In genomic region chr14:60777485-60777919, GRCm38 (mm10) we compare ENCODE assay signal across 14 mouse cellular contexts. TPM values are rescaled to one million over a fixed set of nuclear protein-coding genes. Genes with fewer than 3 reads are reported as not detected.
DNase-seq lines count a peak whose midpoint lies in the region; ATAC-seq and TF ChIP-seq lines count a peak whose summit lies in the region.
"Had no signal": no experiment of that assay in that cellular context is flagged by ENCODE, and none has a peak within 500 bp of the region (broad histone marks: within the 10 kb centered on the region; RNA-seq: fewer than 3 reads in every experiment).

No protein-coding gene starts in this region.

- intact Hi-C loops in heart, postnatal 10 days (cut with DNase I) = no loop called here

- in situ Hi-C loops in CH12.LX (cut with MboI; ENCODE audit: low pct_ligation_motif_present, low pct_unique_long_range_greater_than_20kb, low sequenced_read_pairs) = loop anchor here (10.0 kb wide), 1 partner anchor 253 kb away; no protein-coding TSS in a partner anchor

- H3K4me1 ChIP-seq in CH12.LX (ENCODE audit: control insufficient read depth in 1 of 2, insufficient read depth in 2 of 2) = peaks cover 15 to 37% of the 10 kb centered on the region in 2 experiments
- H3K4me1 ChIP-seq in liver, embryonic 14.5 days (replicated peaks; ENCODE audit: control insufficient read depth in 2 of 2, insufficient read depth in 2 of 2, low read length in 1 of 2) = peaks cover 0 to 5% of the 10 kb centered on the region in 2 experiments; a peak in 1 of 4 replicates

- H3K79me2 ChIP-seq in CH12.LX (replicated peaks; ENCODE audit: control insufficient read depth, extremely low read depth, insufficient read depth, poor library complexity, severe bottlenecking) = no peaks in the 10 kb centered on the region

- H3K27me3 ChIP-seq in CH12.LX (replicated peaks) = no peaks in the 10 kb centered on the region
- no peaks in the 10 kb centered on the region for H3K27me3 ChIP-seq in liver, embryonic 14.5 days (ENCODE audit: control insufficient read depth, insufficient read depth, low read length)

- peak; percentile 75 for TF ChIP-seq POLR2A in CH12.LX (IDR thresholded peaks at IDR 0.05; ENCODE audit: low read depth, low read length)

- WGBS in liver, embryonic 14.5 days (ENCODE audit: insufficient replicate concordance) = 73% methylated on average over 5 of the region's 5 CpGs

- H3K36me3 ChIP-seq in CH12.LX (replicated peaks in 1 of 2; ENCODE audit: control insufficient read depth in 1 of 2, insufficient read depth in 1 of 2, low read length in 1 of 2) = peaks cover 0 to 10% of the 10 kb centered on the region in 2 experiments
- no peaks in the 10 kb centered on the region for H3K36me3 ChIP-seq in liver, embryonic 14.5 days (replicated peaks; ENCODE audit: control insufficient read depth, insufficient read depth, low read depth)
- H3K36me3 ChIP-seq: liver, embryonic 15.5 days had no signal

- peak overlapping the region; percentile 76 for H3K4me2 ChIP-seq in CH12.LX (ENCODE audit: insufficient read depth, low read depth, poor library complexity, severe bottlenecking)
- no peak overlapping the region for H3K4me2 ChIP-seq in liver, embryonic 14.5 days (ENCODE audit: low read depth)
- H3K4me2 ChIP-seq: heart, embryonic 11.5 days; liver, embryonic 15.5 days had no signal

- TF ChIP-seq CTCF in CH12.LX (conservative IDR thresholded peaks at IDR 0.05 in 1 of 2, IDR thresholded peaks at IDR 0.05 in 1 of 2; ENCODE audit: low read depth in 2 of 2, low read length in 2 of 2) = no peak
- TF ChIP-seq CTCF in liver, embryonic 14.5 days (IDR thresholded peaks at IDR 0.05; ENCODE audit: low read depth) = no peak

- peaks cover 4% of the 10 kb centered on the region for H3K9me3 ChIP-seq in CH12.LX (replicated peaks; ENCODE audit: low read length)
- no peaks in the 10 kb centered on the region for H3K9me3 ChIP-seq in liver, embryonic 14.5 days (ENCODE audit: control insufficient read depth, low read length)
- H3K9me3 ChIP-seq: liver, embryonic 15.5 days had no signal

- dilution Hi-C loops in CH12.LX (cut with MboI; ENCODE audit: extremely low pct_ligation_motif_present, extremely low pct_unique_long_range_greater_than_20kb, low sequenced_read_pairs) = no loop called here

- TF ChIP-seq RAD21 in CH12.LX (IDR thresholded peaks at IDR 0.05; ENCODE audit: low read depth, low read length) = no peak

- DNase-seq in CH12.LX (ENCODE audit: extremely low read depth) = peak; percentile 94
- DNase-seq in T-cell, adult 2 months (ENCODE audit: low spot score) = peak; percentile 36
- DNase-seq in liver, embryonic 14.5 days (ENCODE audit: low read depth in 3 of 3, low spot score in 3 of 3) = peak in 2 of 3 experiments; percentile 13 to 31
- DNase-seq in thymus, postnatal 14 days = peak; percentile 66
- no peak for DNase-seq in right cerebral cortex, postnatal 25 days
- no peak for DNase-seq in gastrocnemius, postnatal 4 days (ENCODE audit: low spot score in 2 of 2)
- DNase-seq in heart, postnatal 10 days = no peak
- DNase-seq: cerebellum, adult 18-20 months; heart, postnatal 4 days; right cerebral cortex, adult 18-20 months had no signal

- ATAC-seq in liver, embryonic 14.5 days (ENCODE audit: insufficient read depth) = peak; percentile 73
- ATAC-seq: forebrain, embryonic 14.5 days had no signal

- peak; percentile 4; the same call in 1 of the 2 replicates for TF ChIP-seq EP300 in CH12.LX (IDR thresholded peaks at IDR 0.05; ENCODE audit: low read length)
- no peak for TF ChIP-seq EP300 in liver, embryonic 14.5 days (IDR thresholded peaks at IDR 0.05; ENCODE audit: low read depth)

- H3K4me3 ChIP-seq in CH12.LX (replicated peaks in 1 of 3; ENCODE audit: low read depth in 2 of 3, low read length in 2 of 3, poor library complexity in 1 of 3) = peak overlapping the region; percentile 41 to 57 (median 49)
- no peak overlapping the region for H3K4me3 ChIP-seq in liver, embryonic 14.5 days (ENCODE audit: insufficient read depth in 1 of 2, low read depth in 2 of 2, low read length in 2 of 2)
- H3K4me3 ChIP-seq: liver, embryonic 15.5 days had no signal

- peak overlapping the region; percentile 39; the same call in 1 of the 2 replicates for H3K27ac ChIP-seq in CH12.LX (ENCODE audit: insufficient read depth, low read depth)
- no peak overlapping the region for H3K27ac ChIP-seq in liver, embryonic 14.5 days
- H3K27ac ChIP-seq: kidney, postnatal 0 days; liver, embryonic 15.5 days had no signal

- H3K9ac ChIP-seq in CH12.LX (ENCODE audit: insufficient read depth, low read depth) = peak overlapping the region; percentile 64
- no peak overlapping the region for H3K9ac ChIP-seq in liver, embryonic 14.5 days (replicated peaks)
- H3K9ac ChIP-seq: liver, embryonic 15.5 days had no signal

TF ChIP-seq in CH12.LX, 34 proteins besides CTCF, POLR2A, EP300 and RAD21:
- TF ChIP-seq ELF1 (IDR thresholded peaks at IDR 0.05; ENCODE audit: low read depth, low read length) (0 out of 2 replicates have a peak, but pooled peaks have one; percentile 49), MAX (IDR thresholded peaks at IDR 0.05; ENCODE audit: low read length) (peak; percentile 67; the same call in 1 of the 2 replicates), JUND (conservative IDR thresholded peaks at IDR 0.05; ENCODE audit: low read depth, low read length) (no peak), E2F4 (IDR thresholded peaks at IDR 0.05; ENCODE audit: insufficient replicate concordance, low read depth, low read length) (no peak), CHD2 (IDR thresholded peaks at IDR 0.05; ENCODE audit: low read length) (peak; percentile 87), JUN (IDR thresholded peaks at IDR 0.05; ENCODE audit: insufficient read depth, low read depth, low read length) (no peak), MYC (IDR thresholded peaks at IDR 0.05; ENCODE audit: low read depth, low read length) (peak; percentile 67), ZMIZ1 (IDR thresholded peaks at IDR 0.05; ENCODE audit: low read depth, low read length) (peak; percentile 65), TCF12 (IDR thresholded peaks at IDR 0.05; ENCODE audit: low read depth, low read length) (peak; percentile 83), NRF1 (IDR thresholded peaks at IDR 0.05; ENCODE audit: low read depth, low read length) (peak; percentile 90), MAZ (IDR thresholded peaks at IDR 0.05; ENCODE audit: low read depth, low read length) (no peak), UBTF (IDR thresholded peaks at IDR 0.05; ENCODE audit: low read depth, low read length) (no peak), MXI1 (IDR thresholded peaks at IDR 0.05; ENCODE audit: low read depth, low read length) (peak; percentile 55; the same call in 1 of the 2 replicates), NELFE (IDR thresholded peaks at IDR 0.05; ENCODE audit: low read depth, low read length) (peak; percentile 76), CHD1 (IDR thresholded peaks at IDR 0.05; ENCODE audit: low read depth, low read length) (0 out of 2 replicates have a peak, but pooled peaks have one; percentile 60), HCFC1 (IDR thresholded peaks at IDR 0.05; ENCODE audit: low read depth, low read length) (peak; percentile 59), MEF2A (IDR thresholded peaks at IDR 0.05; ENCODE audit: borderline replicate concordance, low read depth, low read length) (peak; percentile 60; the same call in 1 of the 2 replicates), ZC3H11A (IDR thresholded peaks at IDR 0.05; ENCODE audit: low read depth, low read length) (no peak), TBP (conservative IDR thresholded peaks at IDR 0.05; ENCODE audit: low read depth, low read length) (peak; percentile 88), BHLHE40 (IDR thresholded peaks at IDR 0.05; ENCODE audit: low read depth, low read length) (no peak)

RNA-seq across cellular contexts. Expression of gene Mipep, which starts 6.9 kb away (rescaled TPM):
- total RNA-seq in CH12.LX (2012; rRNA removed) (33.1 and 36.0 TPM in 2 replicates), CH12.LX (2014; rRNA removed) (37.2 and 41.7 TPM in 2 replicates)
- 35.1 and 36.6 TPM in 2 replicates for polyA plus RNA-seq in CH12.LX (2012; ENCODE audit: insufficient read length, low read depth)
- polyA plus RNA-seq in liver, embryonic 14.5 days (2012; rRNA removed) = 6.3 and 7.5 TPM in 2 replicates
- 12.6 and 14.2 TPM in 2 replicates for polyA plus RNA-seq in liver, embryonic 14.5 days (2014; fragmentation: Nextera tagmentation; extraction: Ambion mirVana)
- total RNA-seq in gastrocnemius, postnatal 4 days (2021) = 10 to 100 TPM; 22.2 to 22.7 TPM
- total RNA-seq in heart, postnatal 10 days (2021) = 10 to 100 TPM; 51.3 to 52.6 TPM

RNA-seq across cellular contexts. Expression of gene C1qtnf9, which starts 9.6 kb away (rescaled TPM):
- total RNA-seq in CH12.LX (2012; rRNA removed) = 0.08 TPM in 1 of 2 replicates, not detected in the other
- not detected in 2 replicates for total RNA-seq in CH12.LX (2014; rRNA removed)
- polyA plus RNA-seq in CH12.LX (2012; ENCODE audit: insufficient read length, low read depth) = 0.20 and 0.26 TPM in 2 replicates
- 0.09 and 0.18 TPM in 2 replicates for polyA plus RNA-seq in liver, embryonic 14.5 days (2012; rRNA removed)
- 0.09 TPM in 1 of 2 replicates, not detected in the other for polyA plus RNA-seq in liver, embryonic 14.5 days (2014; fragmentation: Nextera tagmentation; extraction: Ambion mirVana)
- total RNA-seq in gastrocnemius, postnatal 4 days (2021) = 10 to 100 TPM; 27.2 to 27.7 TPM
- total RNA-seq in heart, postnatal 10 days (2021) = 10 to 100 TPM; 36.4 to 38.2 TPM
- polyA plus RNA-seq: forebrain, embryonic 14.5 days; heart, embryonic 11.5 days had no signal

Comparison
In these comparisons a context has a peak if more than half of its experiments do, and no peak if none do; other contexts are left out.
1. DNase-seq: peak in CH12.LX (single experiment), T-cell, adult 2 months (single experiment), liver, embryonic 14.5 days (2 of 3) and thymus, postnatal 14 days (single experiment); none in right cerebral cortex, postnatal 25 days (single experiment), gastrocnemius, postnatal 4 days (0 of 2) and heart, postnatal 10 days (0 of 2).
2. H3K4me3 ChIP-seq: peak in CH12.LX (3 of 3); none in liver, embryonic 14.5 days (0 of 2).
3. RNA of gene C1qtnf9, which starts 9.6 kb away (total RNA-seq): 36.4 to 38.2 TPM in heart, postnatal 10 days and 27.2 to 27.7 TPM in gastrocnemius, postnatal 4 days; 0.08 TPM in CH12.LX; every median in the first group is over 10 times any median in the second.